Mouse (Mus musculus) heart, adult 2 months (tissue): ENCODE measurements around the gene Casp1.

Source experiments
- CTCF ChIP-seq: fragments of 200-600 bp; IDR thresholded peaks from 2 replicates; pipeline ENCODE4 v1.8.1; 2022; ENCODE audit warnings: antibody characterized with exemption, mild to moderate bottlenecking, moderate library complexity
- POLR2A ChIP-seq: fragments of 200-500 bp; IDR thresholded peaks from 2 replicates; pipeline ENCODE4 v1.6.1; 2011; ENCODE audit warnings: mild to moderate bottlenecking, low read depth, low read length, control low read depth; ENCODE audit not compliant: insufficient read depth

DNA sequence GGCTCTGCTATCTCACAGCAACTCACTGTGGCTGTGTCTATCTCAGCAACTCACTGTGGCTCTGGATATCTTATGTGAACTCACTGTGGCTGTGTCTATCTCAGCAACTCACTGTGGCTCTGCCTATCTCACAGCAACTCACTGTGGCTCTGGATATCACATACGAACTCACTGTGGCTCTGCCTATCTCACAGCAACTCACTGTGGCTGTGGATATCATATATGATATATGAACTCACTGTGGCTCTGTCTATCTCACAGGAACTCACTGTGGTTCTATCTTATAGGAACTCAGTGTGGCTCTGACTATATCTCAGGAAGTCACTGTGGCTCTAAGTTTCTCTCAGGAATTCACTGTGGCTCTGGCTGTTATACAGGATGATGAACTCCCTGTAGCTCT lies 44.8 kb downstream of the Casp1 start:
- TF ChIP-seq POLR2A: no peak
- TF ChIP-seq CTCF: no peak
